Mouse (Mus musculus) G1E (cell line): ENCODE measurements at regions not wholly inside any gene's neighbourhood (a gene's known extent, or its start where the extent isn't known, plus 50 kb on each side); places are given as distances from the start of the nearest gene placed in this dataset.

Experiments used
- ATAC-seq: 2 replicates; pipeline ENCODE4 v1.8.0; 2016; ENCODE audit warnings: mild to moderate bottlenecking; ENCODE audit not compliant: insufficient number of reproducible peaks, poor library complexity, low FRiP score, severe bottlenecking; ENCODE audit errors: extremely low read depth
- DNase-seq: peaks from one replicate; pipeline ENCODE4 v3.0.0; 2012; ENCODE audit warnings: low spot score
- H3K27me3 ChIP-seq: 2 replicates; pipeline ENCODE4 v1.6.1; 2012; ENCODE audit warnings: mild to moderate bottlenecking, low read length, inconsistent platforms; ENCODE audit not compliant: insufficient read depth
- H3K36me3 ChIP-seq: replicated peaks from 2 replicates; pipeline ENCODE3; 2012; ENCODE audit warnings: mild to moderate bottlenecking, inconsistent platforms
- H3K4me1 ChIP-seq: 2 replicates; pipeline ENCODE4 v1.6.1; 2012; ENCODE audit warnings: low read depth, low read length, inconsistent platforms, mixed read lengths; ENCODE audit not compliant: insufficient read depth
- H3K4me3 ChIP-seq: 2 replicates; pipeline ENCODE4 v1.5.1; 2012; ENCODE audit warnings: low read depth, mild to moderate bottlenecking, inconsistent platforms, low read length, moderate library complexity, mixed read lengths
- H3K9me3 ChIP-seq: replicated peaks from 2 replicates; pipeline ENCODE4 v1.6.1; 2012; ENCODE audit warnings: inconsistent platforms
- CTCF ChIP-seq: IDR thresholded peaks from 2 replicates; pipeline ENCODE4 v1.5.1; 2012; ENCODE audit warnings: low read depth, low read length, inconsistent platforms, mixed read lengths
- GATA1 ChIP-seq: IDR thresholded peaks from 2 replicates; pipeline ENCODE4 v1.6.1; 2012; ENCODE audit warnings: borderline replicate concordance, low read length, inconsistent platforms, mixed read lengths
- GATA2 ChIP-seq: IDR thresholded peaks from 2 replicates; pipeline ENCODE4 v1.6.1; 2012; ENCODE audit warnings: low read depth, low read length, inconsistent platforms, borderline replicate concordance
- POLR2AphosphoS5 ChIP-seq: IDR thresholded peaks from 2 replicates; pipeline ENCODE4 v1.6.1; 2012; ENCODE audit warnings: low read depth, low read length, inconsistent platforms; ENCODE audit not compliant: insufficient replicate concordance
- TAL1 ChIP-seq: conservative IDR thresholded peaks from 2 replicates; pipeline ENCODE4 v1.6.1; 2012; ENCODE audit warnings: low read depth, low read length, inconsistent platforms, mixed read lengths

GRCm38 (mm10) chr15:62528975-62529374 is 1316.0 kb downstream of the Gsdmc2 start:
- TF ChIP-seq GATA2 (no peak), CTCF (no peak), POLR2AphosphoS5 (no peak), TAL1 (no peak), GATA1 (no peak)
- no peaks in the 10 kb centered on the region for H3K9me3 ChIP-seq
- DNase-seq (no peak), ATAC-seq (no peak)
- H3K4me1 ChIP-seq: no peaks in the 10 kb centered on the region
- H3K4me3 ChIP-seq: no peak overlapping the region
- peaks cover 5% of the 10 kb centered on the region for H3K27me3 ChIP-seq
- no peaks in the 10 kb centered on the region for H3K36me3 ChIP-seq

GRCm38 (mm10) chr15:62524628-62525027 is 1320.3 kb downstream of the Gsdmc2 start:
- TF ChIP-seq TAL1 (no peak), POLR2AphosphoS5 (no peak), GATA1 (no peak), GATA2 (no peak), CTCF (no peak)
- peaks cover 5% of the 10 kb centered on the region for H3K27me3 ChIP-seq
- no peaks in the 10 kb centered on the region for H3K36me3 ChIP-seq
- no peaks in the 10 kb centered on the region for H3K9me3 ChIP-seq
- ATAC-seq: no peak
- H3K4me3 ChIP-seq: no peak overlapping the region
- DNase-seq: no peak
- H3K4me1 ChIP-seq: no peaks in the 10 kb centered on the region

- Histone ChIP-seq H3K27me3 (peaks cover 5% of the 10 kb centered on the region), H3K4me1 (no peaks in the 10 kb centered on the region), H3K9me3 (no peaks in the 10 kb centered on the region), H3K36me3 (no peaks in the 10 kb centered on the region), H3K4me3 (no peak overlapping the region)
- no peak for TF ChIP-seq GATA1
- TF ChIP-seq CTCF: no peak
- no peak for DNase-seq
- no peak for ATAC-seq
Measured at GRCm38 (mm10) chr15:62524135-62524534, 1320.8 kb downstream of the Gsdmc2 start.

- TF ChIP-seq GATA1 (no peak), TAL1 (no peak), CTCF (no peak), GATA2 (no peak), POLR2AphosphoS5 (no peak)
- DNase-seq (no peak), ATAC-seq (no peak)
- Histone ChIP-seq H3K4me3 (no peak overlapping the region), H3K9me3 (no peaks in the 10 kb centered on the region), H3K27me3 (no peaks in the 10 kb centered on the region), H3K36me3 (no peaks in the 10 kb centered on the region), H3K4me1 (no peaks in the 10 kb centered on the region)
Measured at GRCm38 (mm10) chr15:62513462-62513861, 1331.5 kb downstream of the Gsdmc2 start.

GRCm38 (mm10) chr15:62511461-62511860 is 1333.5 kb downstream of the Gsdmc2 start:
- H3K27me3 ChIP-seq: no peaks in the 10 kb centered on the region
- H3K36me3 ChIP-seq: no peaks in the 10 kb centered on the region
- TF ChIP-seq POLR2AphosphoS5 (no peak), CTCF (no peak), TAL1 (no peak), GATA2 (no peak), GATA1 (no peak)
- DNase-seq (no peak), ATAC-seq (no peak)
- H3K4me3 ChIP-seq: no peak overlapping the region
- H3K9me3 ChIP-seq: no peaks in the 10 kb centered on the region
- H3K4me1 ChIP-seq: no peaks in the 10 kb centered on the region

GRCm38 (mm10) chr15:62503866-62504265 is 1341.1 kb downstream of the Gsdmc2 start:
- Histone ChIP-seq H3K4me1 (no peaks in the 10 kb centered on the region), H3K9me3 (no peaks in the 10 kb centered on the region), H3K36me3 (no peaks in the 10 kb centered on the region), H3K27me3 (peaks cover 7% of the 10 kb centered on the region; the same call in 1 of the 2 replicates), H3K4me3 (no peak overlapping the region)
- TF ChIP-seq GATA2: no peak
- no peak for TF ChIP-seq GATA1
- TF ChIP-seq POLR2AphosphoS5: no peak
- no peak for TF ChIP-seq CTCF
- no peak for TF ChIP-seq TAL1
- ATAC-seq: no peak
- no peak for DNase-seq

- Histone ChIP-seq H3K9me3 (no peaks in the 10 kb centered on the region), H3K36me3 (no peaks in the 10 kb centered on the region), H3K4me3 (no peak overlapping the region), H3K4me1 (no peaks in the 10 kb centered on the region), H3K27me3 (peaks cover 10% of the 10 kb centered on the region; the same call in 1 of the 2 replicates)
- ATAC-seq (no peak), DNase-seq (no peak)
- no peak for TF ChIP-seq GATA1
- no peak for TF ChIP-seq POLR2AphosphoS5
- TF ChIP-seq TAL1: no peak
- no peak for TF ChIP-seq CTCF
- TF ChIP-seq GATA2: no peak
Measured at GRCm38 (mm10) chr15:62500966-62501365, 1344.0 kb downstream of the Gsdmc2 start.
